Mouse (Mus musculus) erythroblast, embryonic 14.5 days (primary cell): Measurements from ENCODE around the gene Ccdc106. TPM values are rescaled to one million over a fixed set of nuclear protein-coding genes. Genes with fewer than 3 reads are reported as not detected.

Source experiments
- H3K27me3 ChIP-seq: 2 replicates; pipeline ENCODE4 v1.6.1; 2012; ENCODE audit warnings: inconsistent platforms; ENCODE audit not compliant: control insufficient read depth
- H3K36me3 ChIP-seq: 2 replicates; pipeline ENCODE4 v1.6.1; 2012; ENCODE audit warnings: mild to moderate bottlenecking, inconsistent platforms; ENCODE audit not compliant: control insufficient read depth
- H3K4me1 ChIP-seq: 2 replicates; pipeline ENCODE4 v1.6.1; 2012; ENCODE audit warnings: inconsistent platforms; ENCODE audit not compliant: control insufficient read depth
- H3K4me3 ChIP-seq: replicated peaks from 2 replicates; pipeline ENCODE3; 2012; ENCODE audit warnings: moderate library complexity, mild to moderate bottlenecking, inconsistent platforms
- H3K9me3 ChIP-seq: 2 replicates; pipeline ENCODE4 v1.6.1; 2012; ENCODE audit warnings: low read length, inconsistent platforms, mixed read lengths; ENCODE audit not compliant: control insufficient read depth
- GATA1 ChIP-seq: IDR thresholded peaks from 2 replicates; pipeline ENCODE4 v1.6.1; 2012; ENCODE audit warnings: low read length, inconsistent platforms, mixed read lengths
- TAL1 ChIP-seq: IDR thresholded peaks from 3 replicates; pipeline ENCODE4 v1.6.1; 2012; ENCODE audit warnings: low read length, inconsistent platforms, mixed read lengths
- polyA plus RNA-seq: library from polyadenylated mRNA; stranded (reverse); fragments of >175 nt; gene quantifications from 2 replicates; pipeline ENCODE4 v1.2.3, GENCODE M21; 2012

Gene Ccdc106
- polyA plus RNA-seq, 1 experiment = not detected

DNA sequence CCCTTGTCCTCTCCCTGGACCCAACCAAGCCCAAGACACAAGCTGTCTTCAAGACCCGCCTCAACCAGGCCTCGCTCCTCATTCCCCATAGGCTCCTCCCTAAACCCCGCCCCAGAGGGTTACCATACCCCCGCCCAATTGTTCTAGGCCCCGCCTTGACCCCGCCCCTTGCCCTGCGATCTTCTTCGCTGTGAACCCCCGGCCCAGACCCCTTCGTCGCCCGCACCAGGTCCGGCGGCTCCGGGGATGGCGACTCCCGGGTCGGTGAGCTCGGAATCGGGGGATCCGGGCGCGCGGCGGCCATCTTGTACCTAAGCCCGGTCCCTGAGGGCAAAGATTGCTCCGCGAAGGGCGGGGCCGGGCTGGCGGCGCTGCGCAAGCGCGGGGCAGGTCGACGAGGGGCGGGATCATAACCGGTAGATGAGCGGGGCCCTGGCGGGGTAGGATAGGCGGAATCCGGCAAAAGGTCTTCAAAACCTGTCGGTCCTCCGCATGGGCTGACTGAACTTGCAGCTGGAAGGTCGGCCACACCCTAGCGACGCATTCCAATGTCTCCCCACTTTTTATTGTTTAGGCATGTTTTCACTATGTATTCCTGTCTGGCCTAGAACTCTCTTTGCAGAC is 17.9 kb downstream of the Ccdc106 start, which contains the start of gene Zfp784:
Gene Zfp784, minus strand, starts transcription at position 338 of the 624 bp plus-strand sequence.
- TF ChIP-seq GATA1 (no peak), TAL1 (no peak)
- no peaks in the 10 kb centered on the region for H3K27me3 ChIP-seq

DNA sequence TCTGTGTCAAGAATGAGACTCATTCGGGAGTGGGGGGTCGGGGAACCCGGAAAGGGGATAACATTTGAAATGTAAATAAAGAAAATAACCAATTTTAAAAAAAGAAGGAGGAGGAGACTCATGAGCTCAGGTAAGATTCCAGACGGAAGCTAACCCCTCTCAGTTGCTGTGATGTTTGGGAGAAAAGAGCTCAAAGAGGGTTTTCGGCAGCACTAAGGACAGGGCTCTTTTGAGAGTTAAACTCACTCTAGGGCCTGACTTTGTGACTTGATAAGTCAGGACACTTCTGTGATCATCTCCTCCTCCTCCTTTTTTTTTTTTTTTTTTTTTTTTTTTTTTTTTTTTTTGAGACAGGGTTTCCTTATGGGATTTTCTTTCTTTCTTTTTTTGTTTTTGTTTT is 18.6 kb downstream of the Ccdc106 start:
- no peaks in the 10 kb centered on the region for H3K27me3 ChIP-seq
- H3K4me3 ChIP-seq = peak overlapping the region; percentile 88
- H3K9me3 ChIP-seq = peaks cover 5% of the 10 kb centered on the region; the same call in 1 of the 2 replicates
- peaks cover 14% of the 10 kb centered on the region for H3K36me3 ChIP-seq
- H3K4me1 ChIP-seq = peaks cover 27% of the 10 kb centered on the region
- TF ChIP-seq GATA1 (no peak), TAL1 (no peak)

More for the DNA sequence above, 17.9 kb downstream of the Ccdc106 start, which contains the start of gene Zfp784:
- H3K9me3 ChIP-seq = peaks cover 5% of the 10 kb centered on the region; the same call in 1 of the 2 replicates
- H3K4me1 ChIP-seq = peaks cover 27% of the 10 kb centered on the region
- peak within 1 kb of the TSS; percentile 88 for H3K4me3 ChIP-seq
- H3K36me3 ChIP-seq = peaks cover 19% of the 10 kb centered on the region

DNA sequence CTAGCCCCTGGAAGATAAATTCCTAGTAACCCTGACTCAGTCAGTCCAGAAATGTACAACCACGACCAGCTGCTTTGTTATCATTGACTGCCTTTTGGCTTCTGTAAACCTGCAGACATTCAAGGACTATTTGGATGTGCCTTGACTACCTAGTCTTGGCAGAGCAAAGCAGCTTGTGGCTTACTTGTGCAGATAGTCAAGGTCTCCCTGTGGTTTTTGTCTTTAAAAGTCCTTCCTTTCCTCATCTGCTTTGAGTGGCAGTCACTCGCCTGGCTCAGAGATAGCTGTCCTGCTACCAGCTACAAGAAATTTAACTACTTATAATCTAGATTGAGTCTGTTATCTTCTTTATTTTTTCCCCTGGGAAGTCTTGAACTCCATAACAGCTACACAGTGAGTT is 24.6 kb downstream of the Ccdc106 start:
- Histone ChIP-seq H3K4me1 (no peaks in the 10 kb centered on the region; the same call in 1 of the 2 replicates), H3K4me3 (no peak overlapping the region), H3K9me3 (peaks cover 5% of the 10 kb centered on the region), H3K27me3 (peaks cover 16% of the 10 kb centered on the region), H3K36me3 (no peaks in the 10 kb centered on the region; the same call in none of the 2 replicates)
- TF ChIP-seq TAL1 (no peak), GATA1 (no peak)

DNA sequence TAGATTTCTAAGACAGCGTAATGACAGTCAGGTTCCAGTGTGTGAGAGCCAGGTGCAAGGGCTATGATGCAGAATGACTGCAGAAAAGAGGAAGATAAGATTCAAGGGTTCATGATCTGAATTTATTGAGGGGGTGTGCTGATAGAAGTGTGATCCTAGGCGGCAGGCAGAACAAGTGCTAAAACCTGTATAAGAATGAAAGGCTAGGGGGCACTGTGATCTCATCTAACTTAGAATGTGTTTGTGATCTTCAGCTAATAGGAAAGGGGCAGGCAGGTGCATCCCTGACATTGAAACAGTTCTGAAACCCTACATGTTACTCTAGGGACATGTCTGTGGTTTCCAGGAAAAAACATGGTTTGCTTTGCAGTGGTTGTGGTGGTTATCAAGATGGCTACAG is 25.8 kb downstream of the Ccdc106 start:
- Histone ChIP-seq H3K9me3 (peaks cover 5% of the 10 kb centered on the region), H3K4me3 (no peak overlapping the region), H3K36me3 (no peaks in the 10 kb centered on the region; the same call in 1 of the 2 replicates), H3K27me3 (peaks cover 27% of the 10 kb centered on the region), H3K4me1 (no peaks in the 10 kb centered on the region)
- TF ChIP-seq GATA1 = no peak

DNA sequence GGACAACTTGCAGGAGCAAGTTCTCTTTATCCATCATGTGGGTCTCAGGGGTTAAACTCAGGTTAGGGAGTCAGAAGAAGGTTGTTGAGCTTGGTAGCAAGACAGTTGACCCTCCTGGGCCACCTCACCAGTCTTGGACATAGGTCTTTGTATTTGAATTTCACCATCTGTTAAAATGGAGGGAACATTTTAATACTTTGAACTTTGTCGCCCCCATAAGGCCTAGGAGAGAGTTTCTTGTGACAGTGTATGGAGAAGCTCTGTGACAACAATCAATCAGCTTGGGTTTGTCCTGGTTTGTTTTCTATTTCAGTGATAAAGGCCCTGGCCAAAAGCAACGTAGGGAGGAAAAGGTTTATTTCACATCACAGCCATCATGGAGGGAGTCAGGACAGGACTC is 27.0 kb downstream of the Ccdc106 start:
- Histone ChIP-seq H3K4me1 (peaks cover 5% of the 10 kb centered on the region), H3K4me3 (no peak overlapping the region), H3K36me3 (no peaks in the 10 kb centered on the region), H3K9me3 (peaks cover 10% of the 10 kb centered on the region), H3K27me3 (peaks cover 39% of the 10 kb centered on the region)
- TF ChIP-seq TAL1 (no peak), GATA1 (no peak)

DNA sequence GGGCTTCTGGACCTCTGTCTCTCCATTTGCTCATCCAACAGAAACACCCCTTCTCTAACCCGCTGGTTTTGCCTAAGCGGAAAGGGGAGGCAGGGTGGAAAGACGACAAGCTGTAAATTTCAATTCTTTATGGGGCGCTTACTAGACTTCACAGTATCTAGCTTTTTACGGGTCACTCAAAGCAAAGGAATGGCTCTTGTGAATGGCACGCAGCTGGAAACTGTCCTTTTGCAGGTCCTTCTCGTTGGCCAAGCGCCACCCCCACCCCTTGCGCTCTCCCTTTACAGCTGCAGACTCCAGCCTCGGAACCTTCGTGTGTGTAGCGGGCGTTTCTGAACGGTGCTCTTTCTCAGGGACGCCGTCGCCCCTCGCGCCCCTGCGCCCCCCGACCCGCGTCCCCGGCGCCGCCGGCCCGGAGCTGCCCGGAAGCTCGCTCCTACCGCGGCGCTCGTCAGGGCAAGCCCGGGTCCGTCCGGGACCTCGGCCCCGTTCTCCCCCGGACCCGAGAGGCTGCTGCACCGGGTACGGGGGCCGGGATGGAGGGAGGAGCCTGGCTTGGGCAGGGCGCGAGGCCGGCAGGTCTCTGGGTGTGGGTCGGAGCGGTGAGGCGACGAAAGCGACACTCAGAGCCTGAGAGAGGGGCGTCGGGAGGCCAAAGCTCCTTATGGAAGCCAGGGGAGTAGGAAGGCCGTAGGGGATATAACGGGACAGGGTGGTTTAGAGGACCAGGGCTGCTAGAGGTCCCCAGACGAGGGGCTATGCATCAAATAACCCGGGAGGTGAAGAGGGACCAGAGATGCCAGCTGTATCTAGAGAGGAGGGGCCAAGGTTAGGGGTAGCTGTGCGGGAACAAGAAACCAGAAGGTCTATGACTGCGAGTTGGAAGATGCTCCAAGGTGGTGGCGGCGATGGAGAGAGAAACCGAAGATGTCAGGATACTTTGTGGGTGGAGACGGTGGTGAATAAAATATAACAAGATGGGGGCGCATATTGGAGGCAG is 31.1 kb downstream of the Ccdc106 start, which contains the start of gene Zfp580:
Gene Zfp580, plus strand, starts transcription at position 346 of the 1,000 bp plus-strand sequence.
- peaks cover 9% of the 10 kb centered on the region for H3K4me1 ChIP-seq
- peaks cover 21% of the 10 kb centered on the region for H3K9me3 ChIP-seq
- peaks cover 81% of the 10 kb centered on the region for H3K27me3 ChIP-seq

DNA sequence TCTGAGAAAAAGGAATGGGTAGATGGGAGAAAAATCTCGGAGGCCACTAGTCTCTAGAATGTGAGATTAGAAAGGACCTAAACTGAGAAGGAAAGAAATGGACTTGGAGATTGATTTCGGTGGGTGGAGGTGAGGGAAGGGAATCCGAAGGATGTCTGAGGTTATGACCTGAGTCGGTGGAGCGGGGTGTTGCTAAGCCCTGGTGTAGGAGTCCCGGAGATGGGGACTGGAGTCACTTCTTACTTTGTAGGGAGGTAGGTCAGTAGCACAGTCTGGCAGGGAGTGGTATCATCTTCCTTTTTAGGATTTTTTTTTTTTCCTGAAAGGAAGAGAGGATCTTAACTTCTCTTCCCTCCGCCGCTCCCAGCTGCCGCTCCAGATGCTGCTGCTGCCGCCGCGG is 32.1 kb downstream of the Ccdc106 start:
- TF ChIP-seq GATA1 (no peak), TAL1 (no peak)
- peaks cover 12% of the 10 kb centered on the region for H3K4me1 ChIP-seq
- peaks cover 90% of the 10 kb centered on the region for H3K27me3 ChIP-seq
- H3K4me3 ChIP-seq = no peak overlapping the region
- peaks cover 26% of the 10 kb centered on the region for H3K9me3 ChIP-seq
- H3K36me3 ChIP-seq = no peaks in the 10 kb centered on the region

More for the DNA sequence above, 31.1 kb downstream of the Ccdc106 start, which contains the start of gene Zfp580:
- H3K4me3 ChIP-seq = peak within 1 kb of the TSS; percentile 56
- TF ChIP-seq GATA1 (no peak), TAL1 (no peak)
- no peaks in the 10 kb centered on the region for H3K36me3 ChIP-seq

DNA sequence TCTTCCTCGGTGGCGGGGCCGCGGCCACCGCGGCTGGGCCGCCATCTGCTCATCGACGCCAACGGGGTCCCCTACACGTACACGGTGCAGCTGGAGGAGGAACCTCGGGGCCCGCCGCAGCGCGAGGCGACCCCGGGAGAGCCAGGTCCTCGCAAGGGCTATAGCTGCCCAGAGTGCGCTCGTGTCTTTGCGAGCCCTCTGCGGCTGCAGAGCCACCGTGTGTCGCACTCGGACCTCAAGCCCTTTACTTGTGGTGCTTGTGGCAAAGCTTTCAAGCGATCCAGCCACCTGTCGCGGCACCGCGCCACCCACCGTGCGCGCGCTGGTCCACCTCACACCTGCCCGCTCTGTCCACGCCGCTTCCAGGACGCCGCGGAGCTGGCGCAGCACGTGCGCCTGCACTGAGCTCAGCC is 32.6 kb downstream of the Ccdc106 start:
- Histone ChIP-seq H3K9me3 (peaks cover 26% of the 10 kb centered on the region), H3K27me3 (peaks cover 95% of the 10 kb centered on the region), H3K4me1 (peaks cover 12% of the 10 kb centered on the region), H3K4me3 (no peak overlapping the region), H3K36me3 (no peaks in the 10 kb centered on the region)
- TF ChIP-seq GATA1 = no peak
- TF ChIP-seq TAL1 = no peak
